Mouse (Mus musculus) heart, embryonic 13.5 days (tissue): Measurements from ENCODE around the gene Zfp36l1. TPM values are rescaled to one million over a fixed set of nuclear protein-coding genes. Genes with fewer than 3 reads are reported as not detected.

Source experiments
- ATAC-seq: fragments of 200-750 bp; cut with Nextera tagmentation; 2 replicates; pipeline ENCODE4 v1.8.0; 2017; ENCODE audit warnings: moderate TSS enrichment; ENCODE audit not compliant: insufficient number of reproducible peaks, low FRiP score, low TSS enrichment; ENCODE audit errors: extremely low read depth
- H3K27ac ChIP-seq: fragments of 300-500 bp; sonication (generic); replicated peaks from 2 replicates; pipeline ENCODE4 v1.5.1; 2015; ENCODE audit warnings: moderate library complexity, mild to moderate bottlenecking, inconsistent platforms
- H3K27me3 ChIP-seq: fragments of 300-500 bp; sonication (generic); replicated peaks from 2 replicates; pipeline ENCODE4 v1.6.1; 2015; ENCODE audit warnings: mild to moderate bottlenecking, inconsistent platforms
- H3K36me3 ChIP-seq: fragments of 300-500 bp; sonication (generic); 2 replicates; pipeline ENCODE4 v1.6.1; 2015; ENCODE audit warnings: mild to moderate bottlenecking, inconsistent platforms
- H3K4me1 ChIP-seq: fragments of 300-500 bp; sonication (generic); 2 replicates; pipeline ENCODE4 v1.6.1; 2015; ENCODE audit warnings: inconsistent platforms
- H3K4me2 ChIP-seq: fragments of 300-500 bp; sonication (generic); 2 replicates; pipeline ENCODE4 v1.6.1; 2015; ENCODE audit warnings: inconsistent platforms, mild to moderate bottlenecking, moderate library complexity
- H3K4me3 ChIP-seq: fragments of 300-500 bp; sonication (generic); 2 replicates; pipeline ENCODE4 v1.5.1; 2015; ENCODE audit warnings: moderate library complexity, mild to moderate bottlenecking, inconsistent platforms
- H3K9ac ChIP-seq: fragments of 300-500 bp; sonication (generic); 2 replicates; pipeline ENCODE4 v1.6.1; 2015; ENCODE audit warnings: inconsistent platforms, mild to moderate bottlenecking, moderate library complexity
- H3K9me3 ChIP-seq: fragments of 300-500 bp; sonication (generic); 2 replicates; pipeline ENCODE4 v1.6.1; 2016; ENCODE audit warnings: inconsistent platforms
- WGBS: fragments of 180-500 bp; shearing (Covaris S2); methylation state at CpG from one replicate; pipeline ENCODE4 v1.1.7; 2015; ENCODE audit warnings: mixed read lengths; 5-methylcytosine and 5-hydroxymethylcytosine counted together
- polyA plus RNA-seq: library from polyadenylated mRNA; unstranded; fragments of >200 nt; fragmentation: Nextera tagmentation; extraction: Ambion mirVana; gene quantifications from 2 replicates; pipeline ENCODE4 v1.2.1, GENCODE M21; 2015

Gene Zfp36l1
- polyA plus RNA-seq, 1 experiment from 2014 or later, result 96.2 TPM

DNA sequence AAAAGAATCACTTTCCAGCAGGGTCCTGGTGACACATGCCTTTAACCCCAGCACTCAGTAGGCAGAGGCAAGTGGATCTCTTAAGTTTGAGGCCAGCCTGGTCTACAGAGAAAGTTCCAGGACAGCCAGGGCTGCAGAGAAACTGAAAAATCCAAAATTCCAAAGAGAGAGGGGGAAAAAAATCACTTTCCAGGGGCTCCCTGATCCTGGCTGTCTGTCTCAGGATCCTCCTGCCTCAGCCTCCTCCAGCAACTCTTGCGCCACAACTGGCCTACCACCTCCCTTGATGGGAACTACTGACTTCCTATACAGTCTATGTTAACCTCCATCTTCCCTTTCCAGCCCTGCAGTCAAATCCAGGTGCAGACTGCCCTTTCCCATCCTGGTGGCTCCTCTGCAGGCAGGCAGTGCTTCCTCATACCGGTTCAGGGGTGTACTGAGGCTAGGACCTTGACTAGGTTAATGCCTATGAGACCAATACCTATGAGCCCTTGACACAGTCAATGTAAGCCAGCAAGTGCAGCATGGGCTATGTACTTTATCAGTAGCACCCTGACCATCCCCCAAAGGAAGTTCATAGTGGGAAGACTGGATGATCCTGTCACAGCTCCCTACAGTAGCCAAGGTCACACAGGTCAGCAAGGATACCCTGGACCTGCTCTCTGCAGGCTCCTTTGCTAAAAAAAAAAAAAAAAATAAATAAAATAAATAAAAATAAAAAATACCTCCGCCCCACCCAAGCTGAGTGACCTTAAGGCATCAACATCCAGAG, 5.7 kb downstream of the Zfp36l1 start:
- Histone ChIP-seq H3K27me3 (no peaks in the 10 kb centered on the region), H3K27ac (peak overlapping the region; percentile 50), H3K9me3 (no peaks in the 10 kb centered on the region), H3K4me1 (peaks cover 32% of the 10 kb centered on the region), H3K36me3 (peaks cover 39% of the 10 kb centered on the region), H3K9ac (no peak overlapping the region), H3K4me3 (no peak overlapping the region), H3K4me2 (no peak overlapping the region)
- WGBS, result 89% methylated on average over 3 of the region's 3 CpGs
- ATAC-seq, result no peak

DNA sequence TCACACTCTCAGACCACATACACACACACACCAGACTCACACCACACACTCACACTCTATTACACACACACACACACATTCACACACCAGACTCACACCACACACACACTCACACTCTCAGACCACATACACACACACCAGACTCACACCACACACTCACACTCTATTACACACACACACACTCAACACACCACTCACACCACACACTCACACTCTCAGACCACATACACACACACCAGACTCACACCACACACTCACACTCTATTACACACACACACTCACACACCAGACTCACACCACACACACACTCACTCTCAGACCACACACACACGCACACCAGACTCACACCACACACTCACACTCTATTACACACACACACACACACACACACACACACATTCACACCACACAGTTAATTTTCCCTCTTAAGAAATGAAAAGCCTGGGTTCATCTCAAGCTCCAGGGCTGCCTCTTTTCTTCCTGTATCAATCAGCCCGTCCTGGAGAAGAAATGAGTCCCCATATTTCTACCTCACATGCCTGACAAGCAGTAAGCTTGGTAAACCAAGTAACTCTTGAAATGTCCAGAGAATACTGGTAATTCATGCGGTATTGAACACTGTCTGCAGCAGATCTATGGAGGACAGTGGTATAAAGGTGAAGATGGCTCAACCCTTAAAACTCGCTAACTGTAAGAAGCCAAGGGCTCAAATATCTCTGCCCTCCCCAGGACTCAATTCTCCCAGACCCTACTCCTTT, 6.5 kb downstream of the Zfp36l1 start:
- H3K36me3 ChIP-seq, result peaks cover 39% of the 10 kb centered on the region
- ATAC-seq, result no peak
- H3K4me2 ChIP-seq, result no peak overlapping the region
- no peak overlapping the region for H3K4me3 ChIP-seq
- WGBS, result 80% methylated on average over 4 of the region's 4 CpGs
- no peaks in the 10 kb centered on the region for H3K9me3 ChIP-seq
- no peaks in the 10 kb centered on the region for H3K27me3 ChIP-seq
- H3K9ac ChIP-seq, result no peak overlapping the region
- H3K27ac ChIP-seq, result peak overlapping the region; percentile 50
- peaks cover 32% of the 10 kb centered on the region for H3K4me1 ChIP-seq

DNA sequence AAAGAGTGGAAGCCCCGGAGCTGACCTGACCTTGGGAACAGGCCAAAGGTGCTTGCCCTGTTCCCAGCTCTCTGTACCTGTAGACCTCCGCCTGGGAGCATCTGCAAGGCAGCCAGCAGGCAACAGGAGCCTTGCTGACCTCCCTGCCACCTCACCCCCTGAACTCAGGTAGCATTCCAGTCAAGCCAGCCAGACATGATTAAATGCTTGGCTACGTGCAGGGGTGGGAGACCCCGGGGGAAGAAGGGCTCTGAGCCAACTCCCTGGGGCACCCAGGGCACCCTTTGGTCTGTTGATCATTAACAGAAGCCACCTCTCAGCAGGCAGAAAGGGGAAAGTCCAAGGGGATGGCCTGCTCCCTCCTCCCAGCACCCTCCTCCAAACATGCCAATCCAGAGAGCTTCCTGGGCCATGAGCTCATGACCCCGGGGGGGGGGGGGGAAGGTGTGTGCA, 9.3 kb downstream of the Zfp36l1 start:
- no peak; the same call in 1 of the 2 replicates for ATAC-seq
- Histone ChIP-seq H3K27me3 (no peaks in the 10 kb centered on the region), H3K36me3 (peaks cover 18% of the 10 kb centered on the region), H3K27ac (no peak overlapping the region; the same call in 1 of the 2 replicates), H3K4me1 (peaks cover 26% of the 10 kb centered on the region), H3K4me3 (no peak overlapping the region), H3K9ac (no peak overlapping the region), H3K9me3 (no peaks in the 10 kb centered on the region), H3K4me2 (no peak overlapping the region)
- WGBS, result 43% methylated on average over 5 of the region's 5 CpGs

DNA sequence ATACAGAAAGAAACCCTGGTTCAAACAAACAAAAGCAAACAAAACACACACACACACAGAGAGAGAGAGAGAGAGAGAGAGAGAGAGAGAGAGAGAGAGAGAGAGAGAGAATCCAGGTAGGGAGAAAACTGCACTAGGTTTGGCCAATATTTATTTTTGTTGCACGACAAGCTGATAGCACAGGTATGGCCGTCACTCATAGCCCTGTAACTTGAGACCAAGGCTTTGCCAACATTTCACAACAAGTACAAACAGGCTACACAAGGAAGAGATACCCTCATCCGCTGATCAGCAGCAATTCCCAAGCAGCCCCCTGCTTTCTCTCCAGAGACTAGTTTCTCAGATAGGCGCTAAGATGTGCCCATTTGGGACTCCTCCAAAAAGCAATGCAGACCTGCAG, 9.7 kb downstream of the Zfp36l1 start:
- H3K4me1 ChIP-seq, result peaks cover 24% of the 10 kb centered on the region
- no peaks in the 10 kb centered on the region for H3K9me3 ChIP-seq
- no peak overlapping the region for H3K9ac ChIP-seq
- 47% methylated on average over 4 of the region's 4 CpGs for WGBS
- peaks cover 16% of the 10 kb centered on the region for H3K36me3 ChIP-seq
- H3K4me3 ChIP-seq, result no peak overlapping the region
- no peak for ATAC-seq
- no peak overlapping the region for H3K4me2 ChIP-seq
- no peaks in the 10 kb centered on the region for H3K27me3 ChIP-seq
- H3K27ac ChIP-seq, result no peak overlapping the region; the same call in 1 of the 2 replicates

DNA sequence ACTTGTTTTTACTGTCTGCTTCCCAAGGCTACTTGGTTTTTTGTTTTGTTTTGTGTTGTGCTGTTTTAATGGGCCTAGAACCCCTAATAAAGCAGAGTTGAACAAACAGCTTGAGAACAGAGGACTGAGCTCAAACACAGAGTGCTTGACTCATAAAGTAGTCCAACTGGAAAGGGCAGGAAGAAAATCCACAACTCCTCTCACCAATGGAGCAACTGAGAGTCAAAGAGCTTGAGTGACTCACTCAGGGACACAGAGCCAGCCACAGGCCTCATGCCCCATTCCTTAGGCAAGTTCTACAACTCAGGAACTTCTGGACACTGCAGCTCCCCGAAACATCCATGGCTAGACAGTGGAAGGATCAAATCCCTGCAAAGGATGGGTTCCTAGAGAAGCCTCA, 14.0 kb downstream of the Zfp36l1 start:
- Histone ChIP-seq H3K4me3 (no peak overlapping the region), H3K4me2 (no peak overlapping the region), H3K27me3 (no peaks in the 10 kb centered on the region), H3K36me3 (no peaks in the 10 kb centered on the region), H3K9me3 (no peaks in the 10 kb centered on the region), H3K9ac (no peak overlapping the region), H3K4me1 (peaks cover 32% of the 10 kb centered on the region), H3K27ac (no peak overlapping the region)
- no peak for ATAC-seq
- 79% methylated on average over 1 of the region's 1 CpGs for WGBS

DNA sequence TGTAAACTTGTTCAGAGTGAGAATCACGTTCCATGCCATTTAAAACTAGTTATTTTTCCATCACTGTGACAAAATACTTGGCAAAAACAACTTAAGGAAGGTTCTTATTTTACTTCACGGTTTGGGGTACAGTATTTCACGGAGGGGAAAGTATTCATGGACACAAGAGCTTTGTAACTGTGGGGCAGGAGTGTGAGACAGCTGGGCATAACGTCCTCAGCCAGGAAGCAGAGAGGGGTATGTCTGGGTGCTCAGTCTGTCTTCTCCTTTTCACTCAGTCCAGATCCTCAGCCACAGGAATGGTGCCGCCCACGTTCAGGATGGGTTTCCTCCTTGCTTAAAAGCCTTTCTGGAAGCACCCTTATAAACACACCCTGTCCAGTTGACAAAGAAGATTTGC, 16.1 kb downstream of the Zfp36l1 start:
- 0 out of 2 replicates have a peak overlapping the region, but pooled peaks have one; percentile 52 for H3K9ac ChIP-seq

DNA sequence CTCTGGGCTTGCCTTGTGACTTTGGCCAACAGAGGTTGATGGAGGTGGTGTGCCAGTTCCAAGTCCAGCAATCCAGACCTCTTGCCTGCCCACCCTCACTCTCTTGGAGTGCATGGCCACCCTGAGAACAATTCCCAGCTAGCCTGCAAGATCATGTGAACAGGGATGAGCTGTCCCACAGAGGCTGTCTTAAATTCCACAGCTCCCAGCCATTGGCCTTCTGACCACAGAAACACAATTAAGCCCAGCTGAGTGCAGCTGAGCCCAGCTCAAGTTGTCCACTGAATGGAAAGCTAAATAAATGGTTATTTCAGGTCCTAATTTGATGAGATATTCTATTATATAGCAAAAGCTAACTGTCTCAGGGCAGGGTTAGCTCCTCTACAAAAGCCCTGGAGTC, 20.0 kb downstream of the Zfp36l1 start:
- Histone ChIP-seq H3K9me3 (no peaks in the 10 kb centered on the region), H3K4me3 (no peak overlapping the region), H3K36me3 (no peaks in the 10 kb centered on the region), H3K9ac (no peak overlapping the region), H3K27ac (no peak overlapping the region), H3K4me2 (no peak overlapping the region), H3K27me3 (no peaks in the 10 kb centered on the region), H3K4me1 (peaks cover 36% of the 10 kb centered on the region)
- no peak for ATAC-seq

More for the DNA sequence above, 16.1 kb downstream of the Zfp36l1 start:
- WGBS, result 70% methylated on average over 6 of the region's 6 CpGs
- Histone ChIP-seq H3K27ac (no peak overlapping the region), H3K4me3 (no peak overlapping the region), H3K4me2 (no peak overlapping the region), H3K4me1 (peaks cover 29% of the 10 kb centered on the region), H3K9me3 (no peaks in the 10 kb centered on the region), H3K36me3 (no peaks in the 10 kb centered on the region), H3K27me3 (no peaks in the 10 kb centered on the region)
- ATAC-seq, result no peak

DNA sequence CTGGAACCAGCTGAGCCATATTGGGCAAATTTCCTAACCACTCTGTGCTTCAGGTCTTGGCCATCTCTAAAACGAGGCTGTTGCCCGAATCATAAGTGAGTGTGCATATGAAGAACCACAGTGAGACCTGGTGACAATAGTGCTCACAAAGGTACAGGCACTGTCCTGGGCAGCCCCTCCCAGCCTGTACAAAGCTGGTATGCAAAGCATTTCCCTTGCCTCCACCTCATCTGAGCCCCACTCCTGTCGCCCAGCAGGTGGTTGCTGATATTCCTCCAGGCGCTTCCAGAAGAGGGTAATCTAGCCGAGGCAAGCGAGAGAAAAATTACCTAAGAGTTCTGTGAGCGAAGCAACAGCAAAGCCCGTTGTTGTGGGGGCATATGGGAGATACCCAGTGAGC, 21.7 kb downstream of the Zfp36l1 start:
- no peaks in the 10 kb centered on the region for H3K36me3 ChIP-seq
- peak overlapping the region; percentile 12 for H3K9ac ChIP-seq
- peak overlapping the region; percentile 31 for H3K4me2 ChIP-seq
- peaks cover 28% of the 10 kb centered on the region for H3K4me1 ChIP-seq
- no peaks in the 10 kb centered on the region for H3K9me3 ChIP-seq
- no peak for ATAC-seq
- H3K4me3 ChIP-seq, result no peak overlapping the region
- H3K27ac ChIP-seq, result peak overlapping the region; percentile 80
- WGBS, result 14% methylated on average over 8 of the region's 8 CpGs
- no peaks in the 10 kb centered on the region for H3K27me3 ChIP-seq

DNA sequence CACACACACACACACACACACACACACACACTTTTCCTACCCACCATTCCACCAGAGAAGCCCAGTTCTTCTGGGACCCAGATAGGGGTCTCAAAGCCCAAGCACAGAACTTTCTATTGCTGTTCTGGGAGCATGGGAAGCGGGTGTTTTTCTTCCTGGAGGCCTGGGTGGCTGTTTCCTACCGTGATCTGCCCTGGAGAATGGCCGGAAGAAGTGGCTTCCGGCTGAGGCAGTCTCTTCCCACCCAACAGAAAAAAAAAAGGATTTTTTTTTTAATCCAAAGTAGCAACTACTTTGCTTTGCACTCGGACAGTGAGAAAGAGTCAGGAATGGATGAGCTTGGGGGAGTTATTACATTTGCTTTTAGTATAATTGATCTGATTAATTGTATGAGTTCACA, 22.3 kb downstream of the Zfp36l1 start:
- H3K4me1 ChIP-seq, result peaks cover 26% of the 10 kb centered on the region
- H3K4me2 ChIP-seq, result peak overlapping the region; percentile 30
- WGBS, result 60% methylated on average over 5 of the region's 5 CpGs
- H3K9me3 ChIP-seq, result no peaks in the 10 kb centered on the region
- H3K9ac ChIP-seq, result no peak overlapping the region
- H3K36me3 ChIP-seq, result no peaks in the 10 kb centered on the region
- no peak overlapping the region for H3K4me3 ChIP-seq
- H3K27ac ChIP-seq, result peak overlapping the region; percentile 80
- H3K27me3 ChIP-seq, result no peaks in the 10 kb centered on the region
- ATAC-seq, result no peak; the same call in 1 of the 2 replicates

DNA sequence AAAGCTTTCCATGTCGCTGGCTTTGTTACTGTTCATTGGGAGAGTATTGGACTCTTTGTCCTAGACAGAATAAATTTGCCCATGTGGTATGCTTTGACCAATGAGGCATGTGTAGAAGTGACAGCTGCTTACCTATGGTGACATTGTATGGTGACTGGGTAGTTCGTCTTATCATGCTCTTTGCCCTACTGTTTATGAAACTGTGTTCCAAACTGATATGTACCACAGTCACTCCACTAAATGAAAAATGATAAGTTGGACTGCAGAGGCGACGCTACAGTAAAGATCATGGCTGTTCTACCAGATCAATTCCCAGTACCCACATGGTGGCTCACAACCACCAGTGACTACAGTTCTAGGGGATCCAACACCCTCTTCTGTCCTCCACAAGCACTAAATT, 24.7 kb downstream of the Zfp36l1 start:
- Histone ChIP-seq H3K4me3 (no peak overlapping the region), H3K9me3 (no peaks in the 10 kb centered on the region), H3K9ac (no peak overlapping the region), H3K27me3 (no peaks in the 10 kb centered on the region), H3K36me3 (no peaks in the 10 kb centered on the region), H3K4me1 (peaks cover 50% of the 10 kb centered on the region), H3K4me2 (no peak overlapping the region), H3K27ac (no peak overlapping the region)
- 78% methylated on average over 4 of the region's 4 CpGs for WGBS
- ATAC-seq, result no peak

DNA sequence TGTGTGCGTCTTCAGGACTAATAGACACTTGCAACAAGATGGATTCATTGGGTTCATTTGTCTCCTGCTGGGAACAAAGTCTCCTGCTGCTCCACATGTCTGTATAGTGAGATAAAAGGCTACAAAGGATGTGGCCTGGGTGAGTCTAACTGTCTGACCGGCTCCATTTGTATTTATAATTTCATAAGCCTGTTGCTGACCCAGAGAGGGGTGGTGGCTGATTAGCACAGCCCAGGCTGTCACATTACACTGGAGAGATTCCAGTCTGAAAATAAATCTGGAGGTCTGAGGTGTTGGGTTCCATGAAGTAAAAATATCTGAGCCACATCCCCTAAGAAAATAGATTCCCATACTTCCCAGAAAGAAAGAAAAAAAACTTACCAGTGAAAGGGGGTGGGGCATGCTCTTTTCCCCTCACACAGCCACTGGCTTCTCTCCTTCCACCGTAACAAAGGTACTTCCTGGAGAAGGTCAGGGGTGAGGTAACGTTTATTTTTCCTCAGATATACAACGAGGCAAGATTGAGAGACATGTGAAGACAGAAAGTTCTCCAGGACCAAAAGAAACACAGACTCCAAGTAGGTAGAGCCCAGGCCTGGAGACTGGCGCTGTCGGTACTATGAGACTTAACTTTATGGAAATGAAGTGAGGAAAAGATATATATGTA, 28.2 kb downstream of the Zfp36l1 start:
- H3K27me3 ChIP-seq, result no peaks in the 10 kb centered on the region
- H3K4me1 ChIP-seq, result peaks cover 45% of the 10 kb centered on the region
- 22% methylated on average over 7 of the region's 7 CpGs for WGBS
- no peaks in the 10 kb centered on the region for H3K9me3 ChIP-seq
- peak; percentile 17; the same call in 1 of the 2 replicates for ATAC-seq
- H3K4me2 ChIP-seq, result peak overlapping the region; percentile 33; the same call in 1 of the 2 replicates
- H3K36me3 ChIP-seq, result no peaks in the 10 kb centered on the region
- peak overlapping the region; percentile 96 for H3K27ac ChIP-seq
- no peak overlapping the region for H3K4me3 ChIP-seq
- H3K9ac ChIP-seq, result peak overlapping the region; percentile 58; the same call in 1 of the 2 replicates
